Comparison of ENCODE assay signal across 8 mouse cellular contexts in the genomic region with DNA sequence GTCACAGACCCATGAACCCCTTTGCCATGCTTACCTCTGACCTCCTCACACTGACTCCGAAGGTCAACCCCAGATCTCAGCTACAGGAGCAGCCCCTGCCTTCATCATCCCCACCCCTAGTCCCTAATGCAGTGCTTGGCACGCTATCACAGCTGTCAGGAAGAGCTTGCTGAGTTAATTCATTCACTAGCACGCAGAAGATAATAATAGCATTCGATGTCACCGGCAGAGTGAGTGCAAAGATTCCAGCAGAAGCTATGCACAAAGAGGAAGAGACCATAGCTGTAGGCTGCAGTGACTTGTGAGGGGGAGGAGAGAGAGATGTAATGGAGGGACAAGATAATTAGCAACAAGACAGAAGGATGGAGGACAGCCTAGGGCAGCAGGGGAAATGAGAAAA. TPM values are rescaled to one million over a fixed set of nuclear protein-coding genes. Genes with fewer than 3 reads are reported as not detected.
DNase-seq lines count a peak whose midpoint lies in the region; ATAC-seq and TF ChIP-seq lines count a peak whose summit lies in the region.

No protein-coding gene starts in this region.

- ATAC-seq in kidney, embryonic 14.5 days (ENCODE audit: low FRiP score, low TSS enrichment) = no peak; the same call in 1 of the 2 replicates
- no peak for ATAC-seq in intestine, embryonic 14.5 days (replicated peaks; ENCODE audit: low FRiP score, low TSS enrichment, low read depth)
- peak; percentile 47; the same call in 1 of the 2 replicates for ATAC-seq in stomach, postnatal 0 days (ENCODE audit: low FRiP score, low TSS enrichment)
- ATAC-seq in activated CD4-positive, CD25-positive, alpha-beta regulatory T cell, adult 4 months = no peak

- DNase-seq in kidney, postnatal 25 days = no peak
- peak; percentile 40 for DNase-seq in retina, postnatal 1 day
- DNase-seq in retina, embryonic 14.5 days (ENCODE audit: low spot score) = no peak
- no peak for DNase-seq in intestine, embryonic 14.5 days (ENCODE audit: low spot score)
- DNase-seq in stomach, postnatal 0 days (ENCODE audit: low spot score) = no peak
- DNase-seq in spleen, postnatal 36 days (ENCODE audit: low spot score in 2 of 2) = no peak

- no peak for TF ChIP-seq CTCF in stomach, postnatal 0 days (IDR thresholded peaks at IDR 0.05; ENCODE audit: low read depth)

- H3K9ac ChIP-seq in kidney, embryonic 14.5 days (ENCODE audit: low read depth, low read length) = no peak overlapping the region
- no peak overlapping the region for H3K9ac ChIP-seq in intestine, embryonic 14.5 days (ENCODE audit: low read length)
- H3K9ac ChIP-seq in stomach, postnatal 0 days (ENCODE audit: low read length) = no peak overlapping the region

- H3K27ac ChIP-seq in kidney, embryonic 14.5 days (ENCODE audit: low read depth, low read length) = peak overlapping the region; percentile 80; the same call in 1 of the 2 replicates
- H3K27ac ChIP-seq in intestine, embryonic 14.5 days (ENCODE audit: low read depth) = peak overlapping the region; percentile 98
- peak overlapping the region; percentile 93 for H3K27ac ChIP-seq in stomach, postnatal 0 days (replicated peaks)

- no peak overlapping the region for H3K4me3 ChIP-seq in kidney, embryonic 14.5 days (ENCODE audit: low read length)
- no peak overlapping the region for H3K4me3 ChIP-seq in intestine, embryonic 14.5 days (ENCODE audit: low read depth, low read length)
- no peak overlapping the region for H3K4me3 ChIP-seq in stomach, postnatal 0 days (ENCODE audit: low read depth, low read length)

- WGBS in kidney, embryonic 14.5 days = 59% methylated on average over 5 of the region's 5 CpGs
- WGBS in intestine, embryonic 14.5 days = 32% methylated on average over 5 of the region's 5 CpGs
- 36% methylated on average over 5 of the region's 5 CpGs for WGBS in stomach, postnatal 0 days

- H3K4me1 ChIP-seq in kidney, embryonic 14.5 days (ENCODE audit: control insufficient read depth, insufficient read depth, low read length) = peaks cover 16% of the 10 kb centered on the region
- H3K4me1 ChIP-seq in intestine, embryonic 14.5 days (replicated peaks; ENCODE audit: control insufficient read depth, insufficient read depth, low read length) = peaks cover 24% of the 10 kb centered on the region
- peaks cover 7% of the 10 kb centered on the region for H3K4me1 ChIP-seq in stomach, postnatal 0 days (replicated peaks; ENCODE audit: control insufficient read depth, insufficient read depth)

- H3K9me3 ChIP-seq in kidney, embryonic 14.5 days (ENCODE audit: control insufficient read depth, low read length) = no peaks in the 10 kb centered on the region
- no peaks in the 10 kb centered on the region for H3K9me3 ChIP-seq in intestine, embryonic 14.5 days (ENCODE audit: control insufficient read depth, low read length)
- H3K9me3 ChIP-seq in stomach, postnatal 0 days (ENCODE audit: control insufficient read depth, low read length) = no peaks in the 10 kb centered on the region

- no peaks in the 10 kb centered on the region for H3K36me3 ChIP-seq in kidney, embryonic 14.5 days (ENCODE audit: control insufficient read depth, insufficient read depth, low read length)
- H3K36me3 ChIP-seq in intestine, embryonic 14.5 days (ENCODE audit: control insufficient read depth, insufficient read depth, low read length) = no peaks in the 10 kb centered on the region
- H3K36me3 ChIP-seq in stomach, postnatal 0 days (ENCODE audit: control insufficient read depth, insufficient read depth, low read length) = no peaks in the 10 kb centered on the region

- no peak overlapping the region for H3K4me2 ChIP-seq in kidney, embryonic 14.5 days (replicated peaks; ENCODE audit: low read depth, low read length)
- H3K4me2 ChIP-seq in intestine, embryonic 14.5 days (ENCODE audit: low read length) = no peak overlapping the region
- H3K4me2 ChIP-seq in stomach, postnatal 0 days (replicated peaks; ENCODE audit: low read depth) = no peak overlapping the region

- no peaks in the 10 kb centered on the region for H3K27me3 ChIP-seq in kidney, embryonic 14.5 days (ENCODE audit: control insufficient read depth, insufficient read depth, low read length)
- H3K27me3 ChIP-seq in intestine, embryonic 14.5 days (replicated peaks; ENCODE audit: control insufficient read depth, insufficient read depth, low read length) = no peaks in the 10 kb centered on the region
- no peaks in the 10 kb centered on the region for H3K27me3 ChIP-seq in stomach, postnatal 0 days (ENCODE audit: control insufficient read depth, insufficient read depth, low read length)

- no peak for TF ChIP-seq EP300 in stomach, postnatal 0 days (optimal IDR thresholded peaks at IDR 0.05)

RNA-seq across cellular contexts. Expression of a gene that starts 47.2 kb away (rescaled TPM):
- polyA plus RNA-seq in kidney, embryonic 14.5 days (2014; fragmentation: Nextera tagmentation; extraction: Ambion mirVana) = 10.1 and 16.7 TPM in 2 replicates
- polyA plus RNA-seq in intestine, embryonic 14.5 days (2014; fragmentation: Nextera tagmentation; extraction: Ambion mirVana) = 10.0 and 11.7 TPM in 2 replicates
- 7.0 and 7.1 TPM in 2 replicates for polyA plus RNA-seq in stomach, postnatal 0 days (2015; fragmentation: Nextera tagmentation; extraction: Ambion mirVana)
- not detected for polyA plus RNA-seq in activated CD4-positive, CD25-positive, alpha-beta regulatory T cell, adult 4 months (2017; shearing (Covaris generic))
